Mouse (Mus musculus): Measurements from ENCODE around the gene Gpr39. TPM values are rescaled to one million over a fixed set of nuclear protein-coding genes. Genes with fewer than 3 reads are reported as not detected.

The Gpr39 gene
- total and polyA plus RNA-seq, 3 experiments, result not detected

DNA sequence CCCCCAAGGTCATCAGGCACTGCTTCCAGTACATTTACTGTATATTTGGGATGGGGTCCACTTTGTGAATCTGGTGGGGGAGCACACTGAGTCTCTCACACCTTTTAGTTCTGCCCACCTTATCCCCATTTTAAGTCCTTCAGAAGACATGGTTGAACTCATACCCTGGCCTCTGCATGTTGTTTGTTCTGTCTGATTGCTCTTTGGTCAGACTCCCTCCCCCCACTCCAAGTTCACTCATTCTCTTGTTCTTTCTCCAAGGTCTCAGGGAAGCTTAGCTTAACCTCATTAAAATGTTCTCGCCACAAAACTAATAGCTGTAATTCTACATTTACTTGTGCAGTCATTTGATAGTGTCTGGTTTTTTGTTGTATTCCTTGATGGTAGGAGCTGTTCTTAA is 8.5 kb downstream of the Gpr39 start:
- H3K4me1 ChIP-seq (ENCODE audit: control insufficient read depth in 1 of 2, insufficient read depth in 2 of 2, low read length in 2 of 2), result no peaks in the 10 kb centered on the region

DNA sequence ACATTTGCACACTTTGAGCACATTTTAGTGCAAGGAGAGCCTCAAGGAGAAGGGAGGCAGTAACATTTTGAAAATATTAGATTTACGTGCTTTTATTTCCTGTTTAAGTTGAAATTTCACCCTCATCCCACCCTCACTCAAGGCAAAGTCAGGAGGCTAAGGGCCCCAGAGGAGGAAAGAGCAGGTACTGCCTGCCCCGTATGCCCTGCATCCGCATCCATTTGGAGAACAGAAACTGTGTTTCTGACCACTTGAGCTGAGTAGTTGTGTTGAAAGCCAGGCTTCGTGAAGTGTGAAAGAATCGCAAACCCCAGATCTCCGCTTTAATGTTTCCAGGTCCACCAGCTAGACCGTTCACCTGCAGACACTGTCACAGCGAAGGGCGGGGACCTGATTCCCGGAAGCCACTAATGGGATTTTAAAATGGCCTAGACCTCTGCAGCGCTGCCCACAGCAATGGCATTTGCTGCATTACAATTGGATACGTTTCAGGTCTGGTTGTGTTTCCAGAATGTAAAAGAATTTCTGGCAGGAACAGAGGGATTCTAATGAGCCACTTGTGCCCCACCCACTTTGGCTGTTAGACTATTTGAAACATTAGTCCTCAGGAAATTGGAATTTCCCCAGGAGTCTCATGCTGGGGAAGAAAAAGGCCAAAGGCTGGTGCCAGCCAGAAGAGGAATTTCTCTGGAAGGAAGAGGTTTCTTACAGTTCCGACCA is 11.1 kb downstream of the Gpr39 start:
- no peak for DNase-seq (ENCODE audit: low read depth, low spot score)
- Histone ChIP-seq H3K9ac (ENCODE audit: control insufficient read depth, low read depth, low read length, poor library complexity, severe bottlenecking) (no peak overlapping the region), H3K79me2 (ENCODE audit: control insufficient read depth, insufficient read depth, low read length, poor library complexity) (no peaks in the 10 kb centered on the region), H3K9me3 (replicated peaks; ENCODE audit: insufficient read depth, low read length) (no peaks in the 10 kb centered on the region), H3K4me3 (ENCODE audit: control insufficient read depth in 1 of 2, insufficient read depth in 1 of 2, low read depth in 2 of 2, low read length in 2 of 2) (no peak overlapping the region), H3K27me3 (ENCODE audit: control insufficient read depth in 1 of 2, insufficient read depth in 2 of 2, low read length in 2 of 2) (no peaks in the 10 kb centered on the region), H3K4me1 (ENCODE audit: control insufficient read depth in 1 of 2, insufficient read depth in 2 of 2, low read length in 2 of 2) (no peaks in the 10 kb centered on the region), H3K27ac (ENCODE audit: control insufficient read depth, low read depth, low read length) (no peak overlapping the region), H3K36me3 (ENCODE audit: control insufficient read depth in 1 of 2, insufficient read depth in 2 of 2, low read length in 2 of 2) (no peaks in the 10 kb centered on the region)
- TF ChIP-seq BHLHE40 (IDR thresholded peaks at IDR 0.05; ENCODE audit: borderline replicate concordance, low read depth, low read length), result no peak

More for the DNA sequence above, 8.5 kb downstream of the Gpr39 start:
- H3K9ac ChIP-seq (ENCODE audit: control insufficient read depth, low read depth, low read length, poor library complexity, severe bottlenecking), result no peak overlapping the region
- no peaks in the 10 kb centered on the region for H3K9me3 ChIP-seq (replicated peaks; ENCODE audit: insufficient read depth, low read length)
- no peaks in the 10 kb centered on the region for H3K79me2 ChIP-seq (ENCODE audit: control insufficient read depth, insufficient read depth, low read length, poor library complexity)
- no peak for DNase-seq (ENCODE audit: low read depth, low spot score)
- H3K4me3 ChIP-seq (ENCODE audit: control insufficient read depth in 1 of 2, insufficient read depth in 1 of 2, low read depth in 2 of 2, low read length in 2 of 2), result no peak overlapping the region
- no peaks in the 10 kb centered on the region for H3K27me3 ChIP-seq (ENCODE audit: control insufficient read depth in 1 of 2, insufficient read depth in 2 of 2, low read length in 2 of 2)
- H3K36me3 ChIP-seq (ENCODE audit: control insufficient read depth in 1 of 2, insufficient read depth in 2 of 2, low read length in 2 of 2), result no peaks in the 10 kb centered on the region
- TF ChIP-seq E2F4 (IDR thresholded peaks at IDR 0.05; ENCODE audit: borderline replicate concordance, low read depth, low read length) (no peak), HCFC1 (IDR thresholded peaks at IDR 0.05; ENCODE audit: low read depth, low read length) (no peak), NRF1 (IDR thresholded peaks at IDR 0.05; ENCODE audit: insufficient read depth, low read depth, low read length, poor library complexity, severe bottlenecking) (no peak), ZC3H11A (IDR thresholded peaks at IDR 0.05; ENCODE audit: low read depth, low read length) (no peak), CTCF (IDR thresholded peaks at IDR 0.05 in 2 of 3, conservative IDR thresholded peaks at IDR 0.05 in 1 of 3; ENCODE audit: control insufficient read depth in 1 of 3, insufficient read depth in 1 of 3, low read depth in 2 of 3, low read length in 3 of 3, poor library complexity in 1 of 3, severe bottlenecking in 1 of 3) (no peak)
- no peak overlapping the region for H3K27ac ChIP-seq (ENCODE audit: control insufficient read depth, low read depth, low read length)

DNA sequence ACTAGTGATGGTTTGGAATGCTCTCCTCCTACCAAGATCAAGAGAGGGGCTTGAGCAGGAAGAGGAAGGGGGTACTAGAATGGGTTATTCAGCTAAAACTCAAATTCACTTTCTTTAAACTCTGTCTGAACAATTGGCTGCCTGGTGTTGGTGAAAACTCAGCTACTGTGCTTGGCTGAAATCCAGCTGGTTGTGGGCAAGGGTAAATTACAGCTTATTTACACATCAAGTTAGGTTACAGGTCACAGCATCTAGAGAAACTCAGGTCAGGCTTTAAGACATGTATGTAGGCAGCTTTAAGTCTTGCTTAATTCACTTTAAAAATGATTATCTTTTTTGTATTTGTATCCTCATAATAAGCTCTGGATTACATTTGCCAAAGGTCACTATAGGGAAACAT is 16.7 kb downstream of the Gpr39 start:
- H3K27ac ChIP-seq (ENCODE audit: control insufficient read depth, low read depth, low read length), result no peak overlapping the region
- H3K79me2 ChIP-seq (ENCODE audit: control insufficient read depth, insufficient read depth, low read length, poor library complexity), result no peaks in the 10 kb centered on the region
- no peak overlapping the region for H3K4me3 ChIP-seq (ENCODE audit: control insufficient read depth in 1 of 2, insufficient read depth in 1 of 2, low read depth in 2 of 2, low read length in 2 of 2)
- H3K9ac ChIP-seq (ENCODE audit: control insufficient read depth, low read depth, low read length, poor library complexity, severe bottlenecking), result no peak overlapping the region
- H3K36me3 ChIP-seq (ENCODE audit: control insufficient read depth in 1 of 2, insufficient read depth in 2 of 2, low read length in 2 of 2), result no peaks in the 10 kb centered on the region
- no peaks in the 10 kb centered on the region for H3K27me3 ChIP-seq (ENCODE audit: control insufficient read depth in 1 of 2, insufficient read depth in 2 of 2, low read length in 2 of 2)
- TF ChIP-seq ZNF384 (IDR thresholded peaks at IDR 0.05; ENCODE audit: low read depth, low read length), result no peak
- no peak for TF ChIP-seq MAZ (IDR thresholded peaks at IDR 0.05; ENCODE audit: low read depth, low read length)
- TF ChIP-seq JUND (IDR thresholded peaks at IDR 0.05; ENCODE audit: low read depth, low read length), result no peak
- no peak for TF ChIP-seq MYB (IDR thresholded peaks at IDR 0.05; ENCODE audit: low read depth, low read length)
- no peak for TF ChIP-seq TCF12 (IDR thresholded peaks at IDR 0.05; ENCODE audit: low read depth, low read length)
- no peak for TF ChIP-seq BHLHE40 (IDR thresholded peaks at IDR 0.05; ENCODE audit: borderline replicate concordance, low read depth, low read length)
- TF ChIP-seq MEF2A (IDR thresholded peaks at IDR 0.05; ENCODE audit: extremely low read depth, insufficient replicate concordance, low read depth, low read length, poor library complexity, severe bottlenecking), result no peak
- no peak for TF ChIP-seq USF2 (IDR thresholded peaks at IDR 0.05; ENCODE audit: borderline replicate concordance in 1 of 2, insufficient read depth in 1 of 2, low read depth in 1 of 2, low read length in 2 of 2)
- no peak for TF ChIP-seq MYC (IDR thresholded peaks at IDR 0.05; ENCODE audit: low read depth, low read length)
- no peak for TF ChIP-seq EP300 (IDR thresholded peaks at IDR 0.05; ENCODE audit: low read depth in 1 of 2, low read length in 2 of 2)
- TF ChIP-seq RAD21 (IDR thresholded peaks at IDR 0.05; ENCODE audit: low read depth, low read length), result no peak
- TF ChIP-seq MAFK (IDR thresholded peaks at IDR 0.05; ENCODE audit: borderline replicate concordance, low read depth, low read length), result no peak
- TF ChIP-seq NELFE (IDR thresholded peaks at IDR 0.05; ENCODE audit: low read depth, low read length), result no peak
- no peak for TF ChIP-seq CTCF (IDR thresholded peaks at IDR 0.05 in 2 of 3, conservative IDR thresholded peaks at IDR 0.05 in 1 of 3; ENCODE audit: control insufficient read depth in 1 of 3, insufficient read depth in 1 of 3, low read depth in 2 of 3, low read length in 3 of 3, poor library complexity in 1 of 3, severe bottlenecking in 1 of 3)
- TF ChIP-seq TAL1 (IDR thresholded peaks at IDR 0.05; ENCODE audit: low read length), result no peak
- no peaks in the 10 kb centered on the region for H3K4me1 ChIP-seq (ENCODE audit: control insufficient read depth in 1 of 2, insufficient read depth in 2 of 2, low read length in 2 of 2)
- DNase-seq (ENCODE audit: low read depth, low spot score), result no peak
- H3K9me3 ChIP-seq (replicated peaks; ENCODE audit: insufficient read depth, low read length), result no peaks in the 10 kb centered on the region

Measured in MEL (cell line).